Mouse (Mus musculus): Measurements from ENCODE around the gene Slc16a14. TPM values are rescaled to one million over a fixed set of nuclear protein-coding genes. Genes with fewer than 3 reads are reported as not detected.

The Slc16a14 gene
- polyA plus RNA-seq, 1 experiment: not detected

DNA sequence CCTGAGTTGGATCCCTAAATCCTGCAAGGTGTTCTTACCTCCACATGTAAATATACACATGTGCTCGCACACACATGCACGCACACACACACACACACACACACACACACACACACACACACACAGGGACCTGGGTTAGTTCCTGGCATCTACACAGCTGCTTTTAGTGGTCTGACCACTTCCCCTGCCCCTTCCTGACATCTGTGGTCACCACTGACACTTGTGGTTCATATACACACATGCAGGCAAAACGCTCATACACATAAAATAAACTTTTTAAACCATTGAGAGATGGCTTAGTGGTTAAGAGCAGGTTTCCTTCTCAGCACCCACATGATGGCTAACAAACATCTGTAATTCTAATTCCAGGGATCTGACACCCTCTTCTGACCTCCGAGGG lies 19.9 kb downstream of the Slc16a14 start:
- H3K4me1 ChIP-seq: peaks cover 6% of the 10 kb centered on the region
- TF ChIP-seq FLI1 (IDR thresholded peaks at IDR 0.05; ENCODE audit: low read length): no peak
- no peak for TF ChIP-seq GATA1 (IDR thresholded peaks at IDR 0.05; ENCODE audit: borderline replicate concordance, low read length)
- H3K9me3 ChIP-seq: peaks cover 31% of the 10 kb centered on the region
- no peak overlapping the region for H3K4me3 ChIP-seq (replicated peaks)
- H3K27me3 ChIP-seq (replicated peaks): peaks cover 2% of the 10 kb centered on the region
- no peaks in the 10 kb centered on the region for H3K36me3 ChIP-seq (replicated peaks; ENCODE audit: low read length)

- Histone ChIP-seq H3K4me1 (peaks cover 6% of the 10 kb centered on the region), H3K27me3 (replicated peaks) (peaks cover 2% of the 10 kb centered on the region), H3K4me3 (replicated peaks) (no peak overlapping the region), H3K9me3 (peaks cover 23% of the 10 kb centered on the region), H3K36me3 (replicated peaks; ENCODE audit: low read length) (no peaks in the 10 kb centered on the region)
- no peak for TF ChIP-seq GATA1 (IDR thresholded peaks at IDR 0.05; ENCODE audit: borderline replicate concordance, low read length)
- no peak for TF ChIP-seq FLI1 (IDR thresholded peaks at IDR 0.05; ENCODE audit: low read length)
These were observed 22.4 kb downstream of the Slc16a14 start for GRCm38 (mm10) chr1:84912571-84912970.

GRCm38 (mm10) chr1:84910177-84910804 lies 24.6 kb downstream of the Slc16a14 start:
- peaks cover 2% of the 10 kb centered on the region for H3K27me3 ChIP-seq (replicated peaks)

GRCm38 (mm10) chr1:84904467-84904866 lies 30.5 kb downstream of the Slc16a14 start:
- Histone ChIP-seq H3K4me3 (replicated peaks) (no peak overlapping the region), H3K4me1 (no peaks in the 10 kb centered on the region), H3K27me3 (replicated peaks) (no peaks in the 10 kb centered on the region), H3K36me3 (replicated peaks; ENCODE audit: low read length) (no peaks in the 10 kb centered on the region), H3K9me3 (peaks cover 11% of the 10 kb centered on the region)
- TF ChIP-seq GATA1 (IDR thresholded peaks at IDR 0.05; ENCODE audit: borderline replicate concordance, low read length) (no peak), FLI1 (IDR thresholded peaks at IDR 0.05; ENCODE audit: low read length) (no peak)

More at GRCm38 (mm10) chr1:84910177-84910804, 24.6 kb downstream of the Slc16a14 start:
- Histone ChIP-seq H3K9me3 (peaks cover 20% of the 10 kb centered on the region), H3K4me1 (peaks cover 5% of the 10 kb centered on the region), H3K36me3 (replicated peaks; ENCODE audit: low read length) (no peaks in the 10 kb centered on the region), H3K4me3 (replicated peaks) (no peak overlapping the region)
- TF ChIP-seq GATA1 (IDR thresholded peaks at IDR 0.05; ENCODE audit: borderline replicate concordance, low read length) (no peak), FLI1 (IDR thresholded peaks at IDR 0.05; ENCODE audit: low read length) (no peak)

- Histone ChIP-seq H3K9me3 (peaks cover 36% of the 10 kb centered on the region), H3K36me3 (replicated peaks; ENCODE audit: low read length) (no peaks in the 10 kb centered on the region), H3K27me3 (replicated peaks) (no peaks in the 10 kb centered on the region), H3K4me3 (replicated peaks) (no peak overlapping the region), H3K4me1 (no peaks in the 10 kb centered on the region)
- TF ChIP-seq GATA1 (IDR thresholded peaks at IDR 0.05; ENCODE audit: borderline replicate concordance, low read length) (no peak), FLI1 (IDR thresholded peaks at IDR 0.05; ENCODE audit: low read length) (no peak)
These were observed 35.8 kb downstream of the Slc16a14 start for GRCm38 (mm10) chr1:84899156-84899555.

GRCm38 (mm10) chr1:84897364-84897763 lies 37.6 kb downstream of the Slc16a14 start:
- H3K4me1 ChIP-seq: no peaks in the 10 kb centered on the region
- peaks cover 43% of the 10 kb centered on the region for H3K9me3 ChIP-seq
- H3K4me3 ChIP-seq (replicated peaks): no peak overlapping the region
- H3K36me3 ChIP-seq (replicated peaks; ENCODE audit: low read length): no peaks in the 10 kb centered on the region
- TF ChIP-seq FLI1 (IDR thresholded peaks at IDR 0.05; ENCODE audit: low read length) (no peak), GATA1 (IDR thresholded peaks at IDR 0.05; ENCODE audit: borderline replicate concordance, low read length) (no peak)
- H3K27me3 ChIP-seq (replicated peaks): no peaks in the 10 kb centered on the region

DNA sequence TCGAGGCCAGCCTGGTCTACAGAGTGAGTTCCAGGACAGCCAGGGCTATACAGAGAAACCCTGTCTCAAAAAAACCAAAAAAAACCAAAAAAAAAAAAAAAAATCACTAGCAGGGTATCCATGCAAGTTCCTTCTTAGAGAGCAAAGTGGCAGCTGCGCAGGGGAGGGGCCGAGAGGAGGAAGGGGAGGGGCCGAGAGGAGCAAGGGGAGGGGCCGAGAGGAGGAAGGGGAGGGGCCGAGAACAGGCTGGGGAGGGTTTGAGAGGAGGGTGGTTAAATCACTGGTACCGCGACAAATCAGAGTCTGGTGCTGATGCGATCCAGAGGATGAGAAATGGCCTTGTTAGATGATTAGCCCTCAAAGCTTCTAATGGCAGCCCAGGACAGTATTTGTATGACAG lies 43.2 kb downstream of the Slc16a14 start:
- Histone ChIP-seq H3K4me1 (no peaks in the 10 kb centered on the region), H3K36me3 (replicated peaks; ENCODE audit: low read length) (no peaks in the 10 kb centered on the region), H3K27me3 (replicated peaks) (no peaks in the 10 kb centered on the region), H3K9me3 (peaks cover 38% of the 10 kb centered on the region), H3K4me3 (replicated peaks) (no peak overlapping the region)
- TF ChIP-seq FLI1 (IDR thresholded peaks at IDR 0.05; ENCODE audit: low read length) (no peak), GATA1 (IDR thresholded peaks at IDR 0.05; ENCODE audit: borderline replicate concordance, low read length) (no peak)

DNA sequence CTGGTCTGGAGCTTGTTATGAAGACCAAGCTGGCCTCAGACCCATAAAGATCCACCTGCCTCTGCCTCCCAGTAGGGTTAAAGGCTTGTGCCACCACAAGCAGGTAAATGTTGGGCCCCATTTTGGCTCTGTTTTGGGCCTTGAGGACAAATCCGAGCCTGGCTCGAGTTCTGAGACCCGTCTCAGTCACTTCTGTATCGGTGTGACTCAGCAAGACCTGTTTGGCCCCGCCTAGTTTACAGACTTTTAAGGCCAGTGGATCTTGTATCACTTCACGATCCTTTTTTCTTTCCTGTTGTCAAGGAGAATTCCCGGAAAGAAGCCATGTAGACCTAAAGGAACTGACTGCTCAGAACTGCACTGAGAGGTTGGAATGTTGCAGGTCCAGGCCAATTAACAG lies 44.4 kb downstream of the Slc16a14 start:
- H3K4me1 ChIP-seq: no peaks in the 10 kb centered on the region
- H3K9me3 ChIP-seq: peaks cover 33% of the 10 kb centered on the region
- H3K36me3 ChIP-seq (replicated peaks; ENCODE audit: low read length): no peaks in the 10 kb centered on the region
- TF ChIP-seq GATA1 (IDR thresholded peaks at IDR 0.05; ENCODE audit: borderline replicate concordance, low read length): no peak
- TF ChIP-seq FLI1 (IDR thresholded peaks at IDR 0.05; ENCODE audit: low read length): no peak
- no peak overlapping the region for H3K4me3 ChIP-seq (replicated peaks)
- H3K27me3 ChIP-seq (replicated peaks): no peaks in the 10 kb centered on the region

- TF ChIP-seq FLI1 (IDR thresholded peaks at IDR 0.05; ENCODE audit: low read length): no peak
- no peak for TF ChIP-seq GATA1 (IDR thresholded peaks at IDR 0.05; ENCODE audit: borderline replicate concordance, low read length)
- H3K4me3 ChIP-seq (replicated peaks): no peak overlapping the region
- no peaks in the 10 kb centered on the region for H3K36me3 ChIP-seq (replicated peaks; ENCODE audit: low read length)
- no peaks in the 10 kb centered on the region for H3K4me1 ChIP-seq
- H3K27me3 ChIP-seq (replicated peaks): no peaks in the 10 kb centered on the region
- peaks cover 28% of the 10 kb centered on the region for H3K9me3 ChIP-seq
These were observed 44.9 kb downstream of the Slc16a14 start for GRCm38 (mm10) chr1:84890005-84890393.

- H3K27me3 ChIP-seq (replicated peaks): no peaks in the 10 kb centered on the region
- H3K4me1 ChIP-seq: no peaks in the 10 kb centered on the region
- H3K36me3 ChIP-seq (replicated peaks; ENCODE audit: low read length): no peaks in the 10 kb centered on the region
- H3K4me3 ChIP-seq (replicated peaks): no peak overlapping the region
- TF ChIP-seq FLI1 (IDR thresholded peaks at IDR 0.05; ENCODE audit: low read length): no peak
- TF ChIP-seq GATA1 (IDR thresholded peaks at IDR 0.05; ENCODE audit: borderline replicate concordance, low read length): no peak
- H3K9me3 ChIP-seq: peaks cover 22% of the 10 kb centered on the region
These were observed 45.5 kb downstream of the Slc16a14 start for GRCm38 (mm10) chr1:84889330-84890004.
